Mouse (Mus musculus): ENCODE data around the gene Naglu. TPM values are rescaled to one million over a fixed set of nuclear protein-coding genes. Genes with fewer than 3 reads are reported as not detected.
A peak's percentile ranks its signal among the peaks of the same experiment; 100 is the strongest.
"Not testable (repeated sequence)": the region's sequence is repeated elsewhere in the genome, so short reads cannot be mapped to it uniquely, and the experiment has no call there.

The Naglu gene
- total RNA-seq, 2 experiments from 2014 or later = 27.3 to 28.2 TPM

- DNase-seq = no peak
Measured at GRCm38 (mm10) chr11:101084246-101084645, 14.4 kb downstream of the Naglu start.

- no peak for DNase-seq
Measured at GRCm38 (mm10) chr11:101084811-101085210, 15.0 kb downstream of the Naglu start.

DNA sequence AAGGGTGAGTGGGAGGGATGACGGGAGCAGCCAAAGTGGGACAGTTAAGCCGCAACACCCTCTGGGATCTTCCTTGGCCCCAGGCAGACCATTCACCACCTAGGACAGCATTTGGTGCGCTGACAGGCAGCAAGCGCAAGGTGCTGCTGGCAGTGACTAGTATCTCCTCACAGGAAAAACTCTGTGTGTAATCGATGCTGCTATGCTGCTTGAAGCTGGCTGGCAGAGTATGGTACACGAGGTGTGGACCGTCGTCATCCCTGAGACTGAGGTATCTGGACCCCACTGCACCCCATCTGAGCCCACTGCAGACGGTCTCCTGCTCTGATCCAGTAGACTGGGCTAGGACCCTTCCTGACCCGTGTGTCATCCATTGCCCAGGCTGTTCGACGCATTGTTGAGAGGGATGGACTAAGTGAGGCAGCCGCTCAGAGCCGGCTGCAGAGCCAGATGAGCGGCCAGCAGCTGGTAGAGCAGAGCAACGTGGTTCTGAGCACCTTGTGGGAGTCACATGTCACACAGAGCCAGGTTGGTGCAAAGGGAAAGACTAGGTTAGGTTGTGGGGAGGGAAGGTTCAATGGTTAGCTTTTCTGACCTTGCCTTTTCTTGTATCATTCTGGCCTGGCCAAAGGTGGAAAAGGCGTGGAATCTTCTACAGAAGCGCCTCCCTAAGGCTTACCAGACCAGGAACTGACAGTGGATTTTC, 16.0 kb downstream of the Naglu start:
- DNase-seq = no peak

DNA sequence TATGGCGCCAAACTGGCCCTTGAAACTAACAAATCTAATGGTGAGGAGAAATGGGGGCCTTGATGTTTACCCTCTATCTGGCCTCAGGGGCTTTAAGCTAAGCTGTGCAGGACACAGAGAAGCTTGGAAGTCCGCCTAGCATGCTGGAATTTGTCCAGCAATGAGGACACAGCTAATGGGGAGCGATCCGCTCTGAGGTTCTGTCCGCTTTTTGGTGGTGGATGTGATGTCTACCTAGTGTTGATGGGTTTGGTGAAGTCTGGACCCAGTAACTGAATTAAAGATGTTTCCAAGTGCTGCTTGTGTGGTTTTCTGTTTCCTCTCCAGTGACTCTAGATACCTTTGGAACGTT, 16.5 kb downstream of the Naglu start:
- DNase-seq = peak; percentile 50

DNA sequence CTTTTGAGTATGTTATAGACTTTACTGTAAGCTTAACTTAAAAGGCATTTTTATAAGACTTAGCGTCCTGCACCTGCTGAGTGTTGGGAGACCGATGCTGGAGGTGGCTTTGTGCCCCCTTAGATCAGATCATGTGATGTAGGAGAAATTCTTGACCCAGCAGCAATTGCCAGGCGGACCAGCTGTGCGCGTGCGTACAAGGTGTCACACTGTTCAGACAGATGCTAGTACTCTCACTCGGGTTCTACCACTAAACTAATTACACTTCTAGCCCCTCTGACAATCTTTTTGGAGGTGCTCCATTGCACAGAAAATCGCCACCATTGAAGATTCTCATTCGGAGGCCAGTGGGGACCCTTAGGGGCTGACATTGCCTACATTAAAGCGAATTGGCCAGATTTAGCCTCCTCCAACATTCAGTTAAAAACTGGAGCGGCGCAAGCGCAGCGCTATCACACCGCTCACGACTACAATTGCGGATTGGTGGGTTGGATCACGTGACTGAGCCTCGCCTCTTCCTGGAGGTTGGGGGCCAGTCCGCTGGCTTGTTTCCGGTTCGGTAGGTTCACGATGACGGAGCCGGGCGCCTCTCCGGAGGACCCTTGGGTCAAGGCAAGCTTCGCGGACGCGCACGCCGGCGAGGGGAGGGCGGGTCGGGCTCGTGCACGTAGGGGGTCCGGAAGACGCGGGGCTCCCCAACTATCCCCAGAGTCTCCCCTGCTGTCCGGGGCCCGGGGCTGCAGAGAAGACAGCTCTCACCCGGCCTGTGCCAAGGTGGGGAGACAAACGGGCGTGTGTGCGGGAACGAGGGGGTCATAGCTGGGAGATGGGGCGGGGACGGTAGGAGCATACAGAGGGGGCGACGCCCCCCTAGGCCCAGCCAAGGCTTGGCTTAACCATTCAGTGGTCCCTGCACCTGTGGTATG, 17.2 kb downstream of the Naglu start, which contains the start of gene Mlx:
Mlx (plus strand) TSS at position 522 of the 926 bp plus-strand sequence.
- DNase-seq = peak; percentile 93

GRCm38 (mm10) chr11:101087682-101088055, 17.9 kb downstream of the Naglu start:
- DNase-seq = no peak

- DNase-seq = no peak
Measured at GRCm38 (mm10) chr11:101089931-101090330, 20.1 kb downstream of the Naglu start.

GRCm38 (mm10) chr11:101094930-101095313, 25.1 kb downstream of the Naglu start:
- DNase-seq = no peak

DNA sequence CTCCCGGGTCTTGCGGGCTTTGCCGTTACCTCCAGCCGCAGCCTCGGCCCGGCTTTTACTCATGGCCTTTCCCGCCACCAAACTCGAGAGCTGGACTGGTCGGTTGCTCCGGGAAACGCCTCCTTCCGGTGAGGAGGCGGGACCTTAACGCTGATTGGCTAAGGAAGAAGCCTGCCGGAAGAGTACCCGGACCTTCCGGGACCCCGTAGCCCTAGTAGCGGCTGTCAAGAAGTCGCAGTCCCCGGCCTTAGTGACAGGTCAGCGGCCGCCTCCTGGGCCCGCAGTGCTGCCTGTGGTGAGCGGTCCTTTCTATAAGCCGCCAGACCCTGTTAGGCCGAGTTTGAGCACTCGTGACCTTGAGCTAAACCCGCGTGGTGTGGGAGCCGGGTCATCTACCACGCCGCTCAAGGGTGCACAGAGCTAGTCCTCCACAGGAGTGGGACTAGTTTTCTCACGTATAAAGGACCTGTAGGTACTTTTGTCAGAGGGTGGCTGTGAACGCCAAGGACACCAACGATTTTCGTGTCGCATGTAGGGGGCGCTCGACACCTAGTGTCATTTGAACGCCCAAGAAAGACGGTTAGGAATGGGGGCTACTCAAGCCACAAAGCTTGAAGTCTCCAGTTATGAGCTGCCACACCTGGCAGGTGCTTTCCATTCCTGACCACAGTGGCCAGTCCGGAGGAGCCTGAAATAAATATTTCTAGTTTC, 25.7 kb downstream of the Naglu start, which contains the start of gene Psmc3ip:
Psmc3ip (minus strand) TSS at position 123 of the 711 bp plus-strand sequence.
- DNase-seq = peak; percentile 96

DNA sequence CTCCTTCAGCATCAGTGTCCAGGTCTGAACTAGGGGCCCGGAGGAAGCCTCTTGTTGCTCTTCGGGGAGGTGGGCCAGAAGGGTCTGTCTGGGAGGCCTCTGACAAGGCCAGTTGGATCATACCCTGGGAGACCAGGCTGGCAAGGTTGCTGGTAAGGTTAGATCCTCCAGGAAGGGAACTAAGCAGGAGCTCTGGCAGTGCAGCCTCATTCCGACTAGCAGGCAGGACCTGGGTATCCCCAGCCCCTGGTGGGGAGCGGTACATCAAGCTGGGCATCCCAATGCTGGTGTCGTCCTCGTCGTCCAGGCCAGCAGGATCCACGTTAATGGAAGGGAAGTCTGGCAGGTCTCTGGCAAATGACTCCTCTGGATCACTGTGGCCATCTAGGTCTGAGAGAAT, 28.4 kb downstream of the Naglu start:
- DNase-seq = no peak

GRCm38 (mm10) chr11:101103011-101103410, 33.2 kb downstream of the Naglu start:
- no peak for DNase-seq

DNA sequence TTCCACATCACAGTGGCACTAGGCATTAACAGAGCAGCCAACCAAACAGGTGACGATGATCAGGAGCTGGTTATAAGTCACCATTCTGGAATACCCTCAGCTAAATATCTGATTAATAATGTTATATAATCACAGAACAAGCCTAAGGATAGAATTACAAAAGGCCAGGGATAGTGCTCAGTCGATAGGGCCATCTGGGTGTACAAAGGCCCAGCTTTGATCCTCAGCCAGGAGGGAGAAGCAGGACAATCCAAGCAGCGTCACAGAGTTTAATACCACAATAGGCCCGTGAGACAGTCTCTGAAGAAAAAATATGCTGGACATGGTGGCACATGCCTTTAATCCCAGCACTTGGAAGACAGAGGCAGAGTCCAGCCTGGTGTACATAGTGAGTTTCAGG, 39.5 kb downstream of the Naglu start:
- DNase-seq = no peak

DNA sequence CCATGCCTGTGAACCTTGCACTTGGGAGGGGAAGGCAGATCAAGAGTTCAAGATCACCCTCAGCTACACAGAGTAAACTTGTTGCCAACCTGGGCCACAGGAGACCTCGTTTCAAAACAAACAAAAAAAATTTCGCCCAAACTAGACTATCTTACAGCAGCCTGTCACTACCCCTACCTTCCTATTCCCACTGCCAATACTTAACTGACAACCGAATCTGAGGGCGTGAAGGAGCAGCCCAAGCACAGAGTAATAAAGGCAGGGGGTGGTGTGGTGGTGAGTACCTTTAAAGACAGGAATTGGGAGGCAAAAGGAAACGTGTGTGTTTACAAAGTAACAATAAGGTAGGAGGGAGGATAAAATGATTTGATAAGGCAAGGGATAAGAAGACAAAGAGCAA, 40.9 kb downstream of the Naglu start:
- no peak for DNase-seq

- no peak for DNase-seq
Measured at GRCm38 (mm10) chr11:101111178-101111577, 41.4 kb downstream of the Naglu start.

DNA sequence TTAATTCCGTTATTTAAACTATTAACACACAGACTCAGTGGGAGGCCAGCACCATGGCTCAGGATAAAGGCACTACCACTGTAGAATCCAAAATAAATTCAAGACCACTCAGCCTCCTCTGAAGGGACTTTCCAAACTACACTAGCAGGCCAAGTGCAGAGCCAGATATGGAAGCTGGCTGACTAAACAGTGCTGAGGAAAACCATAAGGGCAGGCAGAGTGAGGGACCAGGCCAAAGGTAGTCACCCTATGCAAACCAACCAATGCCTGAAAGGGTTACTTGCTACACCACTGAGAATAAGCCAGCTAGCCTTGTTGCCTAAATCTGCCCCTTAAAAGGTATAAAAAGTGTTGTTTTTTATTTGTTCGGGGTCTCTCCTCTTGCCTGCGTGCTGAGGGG, 42.4 kb downstream of the Naglu start:
- no peak for DNase-seq

GRCm38 (mm10) chr11:101115564-101115963, 45.8 kb downstream of the Naglu start:
- no peak for DNase-seq

GRCm38 (mm10) chr11:101118105-101118504, 48.3 kb downstream of the Naglu start:
- DNase-seq = no peak

GRCm38 (mm10) chr11:101119131-101119760, 49.4 kb downstream of the Naglu start:
- no peak for DNase-seq

DNA sequence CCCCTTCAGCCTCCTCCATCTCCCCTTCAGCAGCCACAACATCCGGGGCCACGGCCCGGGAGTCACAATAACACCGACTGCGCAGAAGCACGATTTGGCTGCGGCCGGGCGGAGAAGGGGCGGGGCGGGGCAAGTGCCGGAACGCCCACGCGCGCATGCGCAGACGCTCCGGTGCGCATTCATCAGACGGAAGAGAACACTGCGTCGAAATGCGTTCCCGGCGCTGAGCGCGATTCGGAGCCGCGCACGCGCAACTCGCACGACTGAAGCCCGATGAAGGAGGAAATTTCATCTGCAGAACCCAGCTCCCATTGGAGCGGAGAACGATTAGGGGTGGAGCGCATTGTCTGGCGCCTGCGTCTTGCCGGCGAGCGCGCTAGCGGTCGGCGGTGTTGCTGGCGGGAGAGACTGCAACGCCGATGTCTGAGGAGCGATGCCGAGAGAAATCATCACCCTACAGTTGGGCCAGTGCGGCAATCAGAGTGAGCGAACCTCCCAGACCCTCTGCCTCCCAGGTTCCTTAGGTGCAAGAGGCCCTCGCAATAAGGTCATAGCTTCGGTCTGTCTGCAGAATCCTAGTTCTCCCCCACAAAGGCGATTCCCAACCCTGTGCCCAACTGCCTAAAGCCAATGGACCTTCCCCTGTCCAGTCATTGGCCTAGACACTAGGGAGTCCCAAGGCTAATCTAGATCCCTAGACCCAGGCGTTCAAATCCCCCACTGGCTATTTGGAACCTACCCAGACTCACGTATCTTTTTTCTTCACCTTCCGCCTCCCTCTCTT, 50.1 kb downstream of the Naglu start, which contains the start of the genes Retreg3 and Tubg1:
Retreg3 (minus strand) TSS at position 133 of the 784 bp plus-strand sequence.
Tubg1 (plus strand) TSS at position 178 of the 784 bp plus-strand sequence.
- peak; percentile 99 for DNase-seq

- no peak for DNase-seq
Measured at GRCm38 (mm10) chr11:101120545-101121188, 50.9 kb downstream of the Naglu start.

GRCm38 (mm10) chr11:101124494-101124893, 54.7 kb downstream of the Naglu start:
- not testable (repeated sequence) for DNase-seq
